Mouse (Mus musculus): Measurements from ENCODE around the gene Aldh3b3.
A peak's percentile ranks its signal among the peaks of the same experiment; 100 is the strongest.

Gene Aldh3b3

GRCm38 (mm10) chr19:3975866-3976265 is 17.4 kb downstream of the Aldh3b3 start:
- DNase-seq: no peak

GRCm38 (mm10) chr19:3980309-3980708 is 21.9 kb downstream of the Aldh3b3 start:
- peak; percentile 89 to 92 for DNase-seq

GRCm38 (mm10) chr19:3980917-3981316 is 22.5 kb downstream of the Aldh3b3 start:
- no peak for DNase-seq

GRCm38 (mm10) chr19:3983527-3984200 is 25.2 kb downstream of the Aldh3b3 start:
- peak in 1 of 2 experiments; percentile 32 for DNase-seq

GRCm38 (mm10) chr19:3985261-3985681 is 26.8 kb downstream of the Aldh3b3 start:
- DNase-seq: peak in 1 of 2 experiments; percentile 42

GRCm38 (mm10) chr19:3986334-3986733 is 27.9 kb downstream of the Aldh3b3 start, which contains the start of gene Acy3:
TSS of gene Acy3 (plus strand) at chr19:3986570.
- peak; percentile 37 to 43 for DNase-seq

GRCm38 (mm10) chr19:3988066-3988465 is 29.6 kb downstream of the Aldh3b3 start:
- DNase-seq: no peak

GRCm38 (mm10) chr19:3988750-3989149 is 30.3 kb downstream of the Aldh3b3 start:
- DNase-seq: no peak

- no peak for DNase-seq
Measured at GRCm38 (mm10) chr19:3990804-3991203, 32.4 kb downstream of the Aldh3b3 start.

- DNase-seq: no peak
Measured at GRCm38 (mm10) chr19:3991562-3991961, 33.1 kb downstream of the Aldh3b3 start.

- DNase-seq: no peak
Measured at GRCm38 (mm10) chr19:3991966-3992365, 33.5 kb downstream of the Aldh3b3 start.

- no peak for DNase-seq
Measured at GRCm38 (mm10) chr19:3992416-3992815, 34.0 kb downstream of the Aldh3b3 start, which contains the start of gene Tbx10. TSS of gene Tbx10 (plus strand) at chr19:3992752.

GRCm38 (mm10) chr19:3994932-3995331 is 36.5 kb downstream of the Aldh3b3 start:
- DNase-seq: no peak

- DNase-seq: no peak
Measured at GRCm38 (mm10) chr19:3995505-3995904, 37.1 kb downstream of the Aldh3b3 start.

GRCm38 (mm10) chr19:3996106-3996505 is 37.7 kb downstream of the Aldh3b3 start:
- DNase-seq: no peak

- DNase-seq: no peak
Measured at GRCm38 (mm10) chr19:3996747-3997146, 38.3 kb downstream of the Aldh3b3 start.

GRCm38 (mm10) chr19:3997231-3997630 is 38.8 kb downstream of the Aldh3b3 start:
- no peak for DNase-seq

- DNase-seq: no peak
Measured at GRCm38 (mm10) chr19:3998335-3998734, 39.9 kb downstream of the Aldh3b3 start.

- no peak for DNase-seq
Measured at GRCm38 (mm10) chr19:3999121-3999730, 40.8 kb downstream of the Aldh3b3 start.

GRCm38 (mm10) chr19:4000119-4000900 is 41.9 kb downstream of the Aldh3b3 start, which contains the start of the genes Nudt8 and Gm49405:
TSS of gene Nudt8 (plus strand) at chr19:4000580.
TSS of gene Gm49405 (plus strand) at chr19:4000626.
- DNase-seq: peak; percentile 95 to 96

- DNase-seq: peak in 1 of 2 experiments; percentile 26
Measured at GRCm38 (mm10) chr19:4000949-4001525, 42.6 kb downstream of the Aldh3b3 start.

GRCm38 (mm10) chr19:4001752-4002151 is 43.3 kb downstream of the Aldh3b3 start:
- DNase-seq: no peak

GRCm38 (mm10) chr19:4003112-4003511 is 44.7 kb downstream of the Aldh3b3 start, which contains the start of gene Doc2g:
TSS of gene Doc2g (plus strand) at chr19:4003313.
- DNase-seq: no peak
